In genomic region chr17:8858636-8859421, GRCm38 (mm10) we compare ENCODE assay signal across 9 mouse cellular contexts.
A peak's percentile ranks its signal among the peaks of the same experiment; 100 is the strongest.
DNase-seq lines count a peak whose midpoint lies in the region; ATAC-seq and TF ChIP-seq lines count a peak whose summit lies in the region.
"Had no signal": no experiment of that assay in that cellular context is flagged by ENCODE, and none has a peak within 500 bp of the region (broad histone marks: within the 10 kb centered on the region; RNA-seq: fewer than 3 reads in every experiment).

No protein-coding gene starts in this region.

- TF ChIP-seq EP300 in stomach, postnatal 0 days (optimal IDR thresholded peaks at IDR 0.05): no peak

- DNase-seq in heart, adult 18-20 months: peak; percentile 34 to 40
- no peak for DNase-seq in stomach, postnatal 0 days (ENCODE audit: low spot score)
- DNase-seq in left cerebral cortex, adult 9 months (ENCODE audit: low spot score in 2 of 2): peak; percentile 86 to 92
- DNase-seq in telencephalon, adult 2 months (ENCODE audit: low read depth, low spot score): peak; percentile 95
- DNase-seq in kidney, adult 18-20 months: no peak
- no peak for DNase-seq in adrenal gland, adult 18-20 months (ENCODE audit: low spot score in 2 of 2)

- H3K27me3 ChIP-seq in heart, embryonic 12.5 days (replicated peaks): 0 out of 2 replicates have a peak, but pooled peaks cover 8% of the 10 kb centered on the region
- no peaks in the 10 kb centered on the region for H3K27me3 ChIP-seq in stomach, embryonic 16.5 days (ENCODE audit: control insufficient read depth, insufficient read depth, low read length)
- no peaks in the 10 kb centered on the region for H3K27me3 ChIP-seq in stomach, postnatal 0 days (ENCODE audit: control insufficient read depth, insufficient read depth, low read length)

- no peak overlapping the region for H3K4me2 ChIP-seq in heart, embryonic 12.5 days
- peak overlapping the region; percentile 4; the same call in 1 of the 2 replicates for H3K4me2 ChIP-seq in stomach, embryonic 16.5 days (ENCODE audit: low read depth, low read length)
- no peak overlapping the region for H3K4me2 ChIP-seq in stomach, postnatal 0 days (replicated peaks; ENCODE audit: low read depth)

- H3K36me3 ChIP-seq in heart, embryonic 12.5 days: no peaks in the 10 kb centered on the region
- H3K36me3 ChIP-seq in stomach, embryonic 16.5 days (ENCODE audit: control insufficient read depth, insufficient read depth, low read length): no peaks in the 10 kb centered on the region
- no peaks in the 10 kb centered on the region for H3K36me3 ChIP-seq in stomach, postnatal 0 days (ENCODE audit: control insufficient read depth, insufficient read depth, low read length)

- TF ChIP-seq CTCF in stomach, postnatal 0 days (IDR thresholded peaks at IDR 0.05; ENCODE audit: low read depth): no peak

- WGBS in heart, embryonic 12.5 days: 84% methylated on average over 23 of the region's 23 CpGs
- 70% methylated on average over 23 of the region's 23 CpGs for WGBS in stomach, embryonic 16.5 days
- 61% methylated on average over 23 of the region's 23 CpGs for WGBS in stomach, postnatal 0 days

- ATAC-seq in heart, embryonic 12.5 days (ENCODE audit: insufficient number of reproducible peaks, low FRiP score): no peak
- no peak for ATAC-seq in stomach, embryonic 16.5 days (ENCODE audit: insufficient read depth, low FRiP score)
- no peak for ATAC-seq in stomach, postnatal 0 days (ENCODE audit: low FRiP score, low TSS enrichment)

- H3K9me3 ChIP-seq in heart, embryonic 12.5 days (replicated peaks): no peaks in the 10 kb centered on the region
- H3K9me3 ChIP-seq in stomach, embryonic 16.5 days (replicated peaks; ENCODE audit: control insufficient read depth, low read length): no peaks in the 10 kb centered on the region
- H3K9me3 ChIP-seq in stomach, postnatal 0 days (ENCODE audit: control insufficient read depth, low read length): no peaks in the 10 kb centered on the region

- H3K27ac ChIP-seq in heart, embryonic 12.5 days (ENCODE audit: poor library complexity, severe bottlenecking): no peak overlapping the region
- H3K27ac ChIP-seq in stomach, embryonic 16.5 days (ENCODE audit: low read length): no peak overlapping the region
- H3K27ac ChIP-seq in stomach, postnatal 0 days (replicated peaks): no peak overlapping the region
- H3K27ac ChIP-seq: macrophage had no signal

- H3K9ac ChIP-seq in heart, embryonic 12.5 days: no peak overlapping the region
- no peak overlapping the region for H3K9ac ChIP-seq in stomach, embryonic 16.5 days (ENCODE audit: low read length)
- H3K9ac ChIP-seq in stomach, postnatal 0 days (ENCODE audit: low read length): no peak overlapping the region

- H3K4me3 ChIP-seq in heart, embryonic 12.5 days: no peak overlapping the region
- H3K4me3 ChIP-seq in stomach, embryonic 16.5 days (replicated peaks; ENCODE audit: low read length): no peak overlapping the region
- H3K4me3 ChIP-seq in stomach, postnatal 0 days (ENCODE audit: low read depth, low read length): no peak overlapping the region

- H3K4me1 ChIP-seq in heart, embryonic 12.5 days (replicated peaks): peaks cover 14% of the 10 kb centered on the region
- H3K4me1 ChIP-seq in stomach, embryonic 16.5 days (ENCODE audit: control insufficient read depth, insufficient read depth, low read length): peaks cover 11% of the 10 kb centered on the region
- no peaks in the 10 kb centered on the region for H3K4me1 ChIP-seq in stomach, postnatal 0 days (replicated peaks; ENCODE audit: control insufficient read depth, insufficient read depth)

Comparison
In these comparisons a context has a peak if more than half of its experiments do, and no peak if none do; other contexts are left out.
1. DNase-seq: peak in heart, adult 18-20 months (2 of 2), left cerebral cortex, adult 9 months (2 of 2) and telencephalon, adult 2 months (single experiment); none in stomach, postnatal 0 days (single experiment), kidney, adult 18-20 months (single experiment) and adrenal gland, adult 18-20 months (0 of 2).